Mouse (Mus musculus): ENCODE measurements around the gene Fdx1.

DNA sequence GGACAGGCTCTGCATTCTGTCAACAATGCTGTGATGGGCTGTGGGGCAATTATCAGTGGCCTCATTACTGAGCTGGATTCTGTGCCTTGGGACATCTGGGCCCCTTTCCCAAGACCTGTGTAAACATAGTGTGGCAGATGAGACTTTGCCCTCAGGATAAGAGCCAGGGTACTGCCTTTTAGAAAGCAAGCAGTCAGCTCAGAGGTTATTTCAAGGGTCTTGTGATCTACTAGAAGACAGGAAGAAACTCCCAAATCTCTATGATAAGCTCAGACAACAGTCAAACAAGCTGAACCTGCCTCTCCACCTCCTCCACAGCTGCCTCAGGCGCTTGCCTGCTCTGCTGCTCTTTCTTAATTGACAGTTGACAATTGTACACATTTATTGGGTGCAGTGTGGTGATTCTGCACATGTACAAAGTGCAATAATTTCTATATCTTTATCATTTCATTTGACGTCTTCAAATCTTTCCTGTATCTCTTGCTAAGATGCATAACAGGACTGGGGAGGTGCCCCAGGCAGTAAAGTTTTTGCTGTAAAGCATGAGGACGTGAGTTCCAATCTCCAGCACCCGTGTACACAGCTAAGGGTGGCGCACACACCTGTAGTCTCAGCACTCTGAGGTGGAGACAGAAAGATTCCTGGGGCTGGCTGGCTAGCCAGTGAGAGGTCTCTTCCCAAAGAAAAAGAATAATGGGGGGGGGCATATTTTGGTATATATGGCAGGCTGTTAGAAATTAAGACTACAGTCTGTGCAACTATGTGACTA lies 32.2 kb upstream of the Fdx1 start:
- TF ChIP-seq POLR2A (IDR thresholded peaks at IDR 0.05; ENCODE audit: control insufficient read depth, extremely low read depth, insufficient read depth, low read length, poor library complexity) = no peak
- no peak for TF ChIP-seq CTCF (IDR thresholded peaks at IDR 0.05; ENCODE audit: borderline replicate concordance, control insufficient read depth, extremely low read depth, insufficient read depth, low read length, poor library complexity)

All from thymus, adult 2 months (tissue).